ENCODE assay signal across 9 mouse cellular contexts in genomic region chr5:124523032-124523431, GRCm38 (mm10). TPM values are rescaled to one million over a fixed set of nuclear protein-coding genes. Genes with fewer than 3 reads are reported as not detected.
DNase-seq lines count a peak whose midpoint lies in the region; ATAC-seq and TF ChIP-seq lines count a peak whose summit lies in the region.
"Had no signal": no experiment of that assay in that cellular context is flagged by ENCODE, and none has a peak within 500 bp of the region (broad histone marks: within the 10 kb centered on the region; RNA-seq: fewer than 3 reads in every experiment).

No protein-coding gene starts in this region.

- no peaks in the 10 kb centered on the region for H3K9me3 ChIP-seq in kidney, postnatal 0 days (replicated peaks; ENCODE audit: low read length)

- H3K9ac ChIP-seq in kidney, postnatal 0 days (ENCODE audit: low read depth, low read length), result no peak overlapping the region

- peaks cover 13% of the 10 kb centered on the region; the same call in 1 of the 2 replicates for H3K36me3 ChIP-seq in kidney, postnatal 0 days (ENCODE audit: insufficient read depth, low read length)
- H3K36me3 ChIP-seq in thymus, adult 2 months (ENCODE audit: control insufficient read depth, insufficient read depth, low read length), result no peaks in the 10 kb centered on the region

- WGBS in kidney, postnatal 0 days, result 97% methylated on average over 8 of the region's 8 CpGs
- WGBS in thymus, adult 2 months, result 99% methylated on average over 8 of the region's 8 CpGs

- no peaks in the 10 kb centered on the region for H3K4me1 ChIP-seq in kidney, postnatal 0 days (replicated peaks; ENCODE audit: insufficient read depth, low read length)
- no peaks in the 10 kb centered on the region for H3K4me1 ChIP-seq in thymus, adult 2 months (replicated peaks; ENCODE audit: control insufficient read depth, insufficient read depth, low read length)

- TF ChIP-seq POLR2A in thymus, adult 2 months (IDR thresholded peaks at IDR 0.05; ENCODE audit: control insufficient read depth, extremely low read depth, insufficient read depth, low read length, poor library complexity), result no peak
- no peak for TF ChIP-seq POLR2A in brain, embryonic 14.5 days (IDR thresholded peaks at IDR 0.05; ENCODE audit: borderline replicate concordance, extremely low read depth, insufficient read depth, insufficient read length, poor library complexity, severe bottlenecking)

- TF ChIP-seq CTCF in kidney, postnatal 0 days (IDR thresholded peaks at IDR 0.05; ENCODE audit: low read depth), result peak; percentile 42
- no peak for TF ChIP-seq CTCF in thymus, adult 2 months (IDR thresholded peaks at IDR 0.05; ENCODE audit: borderline replicate concordance, control insufficient read depth, extremely low read depth, insufficient read depth, low read length, poor library complexity)
- peak; percentile 19; the same call in 1 of the 2 replicates for TF ChIP-seq CTCF in brain, embryonic 14.5 days (IDR thresholded peaks at IDR 0.05; ENCODE audit: borderline replicate concordance, extremely low read depth, insufficient read depth, insufficient read length)

- no peak for DNase-seq in kidney, postnatal 0 days (ENCODE audit: low spot score)
- no peak for DNase-seq in kidney, postnatal 14 days
- DNase-seq in thymus, postnatal 0 days (ENCODE audit: low spot score), result peak; percentile 31
- no peak for DNase-seq in thymus, adult 2 months
- DNase-seq in brain, embryonic 14.5 days (ENCODE audit: low read depth), result no peak
- no peak for DNase-seq in ovary, adult 18-20 months (ENCODE audit: low spot score)
- no peak for DNase-seq in layer of hippocampus, postnatal 14 days (ENCODE audit: low spot score in 2 of 2)
- DNase-seq: heart, postnatal 10 days had no signal

- no peak overlapping the region for H3K4me2 ChIP-seq in kidney, postnatal 0 days (ENCODE audit: low read length)

- H3K4me3 ChIP-seq in kidney, postnatal 0 days (replicated peaks; ENCODE audit: low read depth, low read length), result no peak overlapping the region
- no peak overlapping the region for H3K4me3 ChIP-seq in thymus, adult 2 months (ENCODE audit: control insufficient read depth, insufficient read depth, low read length)

- H3K27me3 ChIP-seq in kidney, postnatal 0 days (ENCODE audit: insufficient read depth, low read length), result no peaks in the 10 kb centered on the region
- H3K27me3 ChIP-seq in thymus, adult 2 months (ENCODE audit: control insufficient read depth, insufficient read depth, low read length), result no peaks in the 10 kb centered on the region

- H3K27ac ChIP-seq in kidney, postnatal 0 days, result no peak overlapping the region
- H3K27ac ChIP-seq in thymus, adult 2 months (ENCODE audit: control insufficient read depth, insufficient read depth, low read length), result no peak overlapping the region

- no peak for ATAC-seq in kidney, postnatal 0 days (replicated peaks; ENCODE audit: low FRiP score, low read depth)
- ATAC-seq: inflammation-experienced regulatory T-cells, adult 6 months had no signal

RNA-seq across cellular contexts. Expression of gene Rilpl1, which starts 8.2 kb away (rescaled TPM):
- polyA plus RNA-seq in kidney, postnatal 0 days (2015; fragmentation: Nextera tagmentation; extraction: Ambion mirVana), result 24.2 and 27.2 TPM in 2 replicates
- 4.6 and 4.8 TPM in 2 replicates for polyA plus RNA-seq in thymus, postnatal 0 days (2015; fragmentation: Nextera tagmentation; extraction: Ambion mirVana)
- 3.6 and 9.5 TPM in 2 replicates for polyA plus RNA-seq in thymus, adult 2 months (2012; rRNA removed)
- polyA plus RNA-seq in brain, embryonic 14.5 days (2012; rRNA removed), result 8.4 and 11.7 TPM in 2 replicates
- 10 to 100 TPM; 41.6 TPM for total RNA-seq in layer of hippocampus, postnatal 14 days (2021)

RNA-seq across cellular contexts. Expression of gene Tmed2, which starts 17.5 kb away (rescaled TPM):
- polyA plus RNA-seq in kidney, postnatal 0 days (2015; fragmentation: Nextera tagmentation; extraction: Ambion mirVana), result 561 and 572 TPM in 2 replicates
- 489 and 490 TPM in 2 replicates for polyA plus RNA-seq in thymus, postnatal 0 days (2015; fragmentation: Nextera tagmentation; extraction: Ambion mirVana)
- 134 and 198 TPM in 2 replicates for polyA plus RNA-seq in thymus, adult 2 months (2012; rRNA removed)
- polyA plus RNA-seq in brain, embryonic 14.5 days (2012; rRNA removed), result 142 and 146 TPM in 2 replicates
- total RNA-seq in layer of hippocampus, postnatal 14 days (2021), result 100 to 1,000 TPM in 1 of 2 experiments, 10 to 100 TPM in 1; 98.4 to 100 TPM

RNA-seq across cellular contexts. Expression of gene Ddx55, which starts 29.6 kb away (rescaled TPM):
- 7.5 and 8.3 TPM in 2 replicates for polyA plus RNA-seq in kidney, postnatal 0 days (2015; fragmentation: Nextera tagmentation; extraction: Ambion mirVana)
- polyA plus RNA-seq in thymus, postnatal 0 days (2015; fragmentation: Nextera tagmentation; extraction: Ambion mirVana), result 16.5 and 19.7 TPM in 2 replicates
- 33.2 and 38.5 TPM in 2 replicates for polyA plus RNA-seq in thymus, adult 2 months (2012; rRNA removed)
- 31.8 and 32.3 TPM in 2 replicates for polyA plus RNA-seq in brain, embryonic 14.5 days (2012; rRNA removed)
- total RNA-seq in layer of hippocampus, postnatal 14 days (2021), result 10 to 100 TPM; 22.8 to 25.5 TPM

RNA-seq across cellular contexts. Expression of gene Snrnp35, which starts 40.1 kb away (rescaled TPM):
- polyA plus RNA-seq in kidney, postnatal 0 days (2015; fragmentation: Nextera tagmentation; extraction: Ambion mirVana), result 17.1 and 21.3 TPM in 2 replicates
- 17.5 and 17.8 TPM in 2 replicates for polyA plus RNA-seq in thymus, postnatal 0 days (2015; fragmentation: Nextera tagmentation; extraction: Ambion mirVana)
- polyA plus RNA-seq in thymus, adult 2 months (2012; rRNA removed), result 4.6 and 5.0 TPM in 2 replicates
- 9.4 and 13.8 TPM in 2 replicates for polyA plus RNA-seq in brain, embryonic 14.5 days (2012; rRNA removed)
- 10 to 100 TPM; 19.7 to 22.3 TPM for total RNA-seq in layer of hippocampus, postnatal 14 days (2021)

RNA-seq across cellular contexts. Expression of gene Rilpl2, which starts 44.9 kb away (rescaled TPM):
- 41.9 and 44.7 TPM in 2 replicates for polyA plus RNA-seq in kidney, postnatal 0 days (2015; fragmentation: Nextera tagmentation; extraction: Ambion mirVana)
- polyA plus RNA-seq in thymus, postnatal 0 days (2015; fragmentation: Nextera tagmentation; extraction: Ambion mirVana), result 39.5 and 40.2 TPM in 2 replicates
- polyA plus RNA-seq in thymus, adult 2 months (2012; rRNA removed), result 38.5 and 38.6 TPM in 2 replicates
- polyA plus RNA-seq in brain, embryonic 14.5 days (2012; rRNA removed), result 22.7 and 24.4 TPM in 2 replicates
- total RNA-seq in layer of hippocampus, postnatal 14 days (2021), result 10 to 100 TPM; 23.1 to 24.1 TPM
